Mouse (Mus musculus): ENCODE results near the gene Frmd8. TPM values are rescaled to one million over a fixed set of nuclear protein-coding genes. Genes with fewer than 3 reads are reported as not detected.

Gene Frmd8
- polyA plus RNA-seq (2012; rRNA removed): 18.5 and 23.1 TPM in 2 replicates

- Histone ChIP-seq H3K36me3 (ENCODE audit: control insufficient read depth, insufficient read depth, low read length) (no peaks in the 10 kb centered on the region), H3K27me3 (replicated peaks; ENCODE audit: control insufficient read depth, insufficient read depth, low read length) (no peaks in the 10 kb centered on the region), H3K27ac (ENCODE audit: insufficient read depth, low read depth, low read length) (peak within 1 kb of the TSS; percentile 65), H3K4me1 (ENCODE audit: control insufficient read depth, insufficient read depth, low read length) (peaks cover 29% of the 10 kb centered on the region), H3K4me3 (ENCODE audit: insufficient read depth, low read depth, low read length) (peak within 1 kb of the TSS; percentile 92)
- DNase-seq: peak; percentile 97
- no peak for TF ChIP-seq CTCF (conservative IDR thresholded peaks at IDR 0.05; ENCODE audit: insufficient read depth, insufficient read length, low read depth, low read length)
- peak; percentile 55 for TF ChIP-seq POLR2A (IDR thresholded peaks at IDR 0.05; ENCODE audit: low read depth, low read length)
- under 1% methylated on average over 37 of the region's 37 CpGs for WGBS
These were observed at the start of gene Frmd8 for GRCm38 (mm10) chr19:5874969-5875480. Gene Frmd8 (minus strand): TSS chr19:5875274.

GRCm38 (mm10) chr19:5924713-5925093, 49.6 kb upstream of the Frmd8 start, which contains the start of gene Cdc42ep2:
Gene Cdc42ep2 (minus strand): TSS chr19:5924816.
- H3K4me1 ChIP-seq (ENCODE audit: control insufficient read depth, insufficient read depth, low read length): peaks cover 16% of the 10 kb centered on the region
- no peaks in the 10 kb centered on the region for H3K27me3 ChIP-seq (replicated peaks; ENCODE audit: control insufficient read depth, insufficient read depth, low read length)
- under 1% methylated on average over 18 of the region's 18 CpGs for WGBS
- DNase-seq: peak; percentile 98
- H3K36me3 ChIP-seq (ENCODE audit: control insufficient read depth, insufficient read depth, low read length): no peaks in the 10 kb centered on the region
- peak within 1 kb of the TSS; percentile 82 for H3K27ac ChIP-seq (ENCODE audit: insufficient read depth, low read depth, low read length)
- TF ChIP-seq POLR2A (IDR thresholded peaks at IDR 0.05; ENCODE audit: low read depth, low read length) (peak; percentile 89), CTCF (conservative IDR thresholded peaks at IDR 0.05; ENCODE audit: insufficient read depth, insufficient read length, low read depth, low read length) (no peak)
- peak within 1 kb of the TSS; percentile 77 for H3K4me3 ChIP-seq (ENCODE audit: insufficient read depth, low read depth, low read length)

- no peak for TF ChIP-seq POLR2A (IDR thresholded peaks at IDR 0.05; ENCODE audit: low read depth, low read length)
- peak; percentile 76 for TF ChIP-seq CTCF (conservative IDR thresholded peaks at IDR 0.05; ENCODE audit: insufficient read depth, insufficient read length, low read depth, low read length)
- Histone ChIP-seq H3K36me3 (ENCODE audit: control insufficient read depth, insufficient read depth, low read length) (no peaks in the 10 kb centered on the region), H3K27me3 (replicated peaks; ENCODE audit: control insufficient read depth, insufficient read depth, low read length) (no peaks in the 10 kb centered on the region), H3K4me1 (ENCODE audit: control insufficient read depth, insufficient read depth, low read length) (peaks cover 11% of the 10 kb centered on the region), H3K4me3 (ENCODE audit: insufficient read depth, low read depth, low read length) (peak overlapping the region; percentile 77), H3K27ac (ENCODE audit: insufficient read depth, low read depth, low read length) (peak overlapping the region; percentile 82)
- peak; percentile 93 for DNase-seq
- under 1% methylated on average over 38 of the region's 38 CpGs for WGBS
These were observed 49.1 kb upstream of the Frmd8 start for GRCm38 (mm10) chr19:5923990-5924712.

- Histone ChIP-seq H3K36me3 (ENCODE audit: control insufficient read depth, insufficient read depth, low read length) (no peaks in the 10 kb centered on the region), H3K27me3 (replicated peaks; ENCODE audit: control insufficient read depth, insufficient read depth, low read length) (no peaks in the 10 kb centered on the region), H3K27ac (ENCODE audit: insufficient read depth, low read depth, low read length) (peak overlapping the region; percentile 24), H3K4me1 (ENCODE audit: control insufficient read depth, insufficient read depth, low read length) (peaks cover under 1% of the 10 kb centered on the region; the same call in 1 of the 2 replicates), H3K4me3 (ENCODE audit: insufficient read depth, low read depth, low read length) (no peak overlapping the region)
- TF ChIP-seq CTCF (conservative IDR thresholded peaks at IDR 0.05; ENCODE audit: insufficient read depth, insufficient read length, low read depth, low read length) (no peak), POLR2A (IDR thresholded peaks at IDR 0.05; ENCODE audit: low read depth, low read length) (no peak)
- 73% methylated on average over 3 of the region's 3 CpGs for WGBS
- no peak for DNase-seq
These were observed 47.9 kb upstream of the Frmd8 start for GRCm38 (mm10) chr19:5922963-5923362.

- 54% methylated on average over 15 of the region's 15 CpGs for WGBS
- no peaks in the 10 kb centered on the region for H3K27me3 ChIP-seq (replicated peaks; ENCODE audit: control insufficient read depth, insufficient read depth, low read length)
- DNase-seq: peak; percentile 56
- no peak for TF ChIP-seq POLR2A (IDR thresholded peaks at IDR 0.05; ENCODE audit: low read depth, low read length)
- no peak for TF ChIP-seq CTCF (conservative IDR thresholded peaks at IDR 0.05; ENCODE audit: insufficient read depth, insufficient read length, low read depth, low read length)
- H3K4me1 ChIP-seq (ENCODE audit: control insufficient read depth, insufficient read depth, low read length): no peaks in the 10 kb centered on the region
- H3K36me3 ChIP-seq (ENCODE audit: control insufficient read depth, insufficient read depth, low read length): peaks cover 1% of the 10 kb centered on the region; the same call in 1 of the 2 replicates
- H3K27ac ChIP-seq (ENCODE audit: insufficient read depth, low read depth, low read length): peak overlapping the region; percentile 47
- H3K4me3 ChIP-seq (ENCODE audit: insufficient read depth, low read depth, low read length): 0 out of 2 replicates have a peak overlapping the region, but pooled peaks have one; percentile 3
These were observed 47.3 kb upstream of the Frmd8 start for GRCm38 (mm10) chr19:5922119-5922942.

GRCm38 (mm10) chr19:5921715-5922114, 46.6 kb upstream of the Frmd8 start:
- Histone ChIP-seq H3K4me1 (ENCODE audit: control insufficient read depth, insufficient read depth, low read length) (no peaks in the 10 kb centered on the region), H3K27me3 (replicated peaks; ENCODE audit: control insufficient read depth, insufficient read depth, low read length) (no peaks in the 10 kb centered on the region), H3K36me3 (ENCODE audit: control insufficient read depth, insufficient read depth, low read length) (peaks cover 1% of the 10 kb centered on the region), H3K4me3 (ENCODE audit: insufficient read depth, low read depth, low read length) (0 out of 2 replicates have a peak overlapping the region, but pooled peaks have one; percentile 3), H3K27ac (ENCODE audit: insufficient read depth, low read depth, low read length) (peak overlapping the region; percentile 47)
- TF ChIP-seq CTCF (conservative IDR thresholded peaks at IDR 0.05; ENCODE audit: insufficient read depth, insufficient read length, low read depth, low read length) (no peak), POLR2A (IDR thresholded peaks at IDR 0.05; ENCODE audit: low read depth, low read length) (no peak)
- peak; percentile 77 for DNase-seq
- 13% methylated on average over 9 of the region's 9 CpGs for WGBS

Measured in kidney, adult 2 months (tissue).